Mouse (Mus musculus) stomach, embryonic 14.5 days (tissue): ENCODE data around the gene Ugt2b35. TPM values are rescaled to one million over a fixed set of nuclear protein-coding genes. Genes with fewer than 3 reads are reported as not detected.

ENCODE experiments used
- ATAC-seq: fragments of 200-750 bp; cut with Nextera tagmentation; 2 replicates; pipeline ENCODE4 v1.8.0; 2017; ENCODE audit warnings: low read depth, moderate TSS enrichment; ENCODE audit not compliant: insufficient number of reproducible peaks, insufficient read depth, low FRiP score
- H3K27ac ChIP-seq: fragments of 300-500 bp; sonication (generic); 2 replicates; pipeline ENCODE4 v1.5.1; 2014; ENCODE audit warnings: mild to moderate bottlenecking, low read length, moderate library complexity, mixed read lengths
- H3K27me3 ChIP-seq: fragments of 300-500 bp; sonication (generic); 2 replicates; pipeline ENCODE4 v1.6.1; 2014; ENCODE audit warnings: low read length, control low read depth, mixed read lengths; ENCODE audit not compliant: control insufficient read depth, insufficient read depth
- H3K36me3 ChIP-seq: fragments of 300-500 bp; sonication (generic); 2 replicates; pipeline ENCODE4 v1.6.1; 2014; ENCODE audit warnings: mild to moderate bottlenecking, control low read depth, low read length, moderate library complexity, mixed read lengths; ENCODE audit not compliant: control insufficient read depth, insufficient read depth
- H3K4me1 ChIP-seq: fragments of 300-500 bp; sonication (generic); 2 replicates; pipeline ENCODE4 v1.6.1; 2014; ENCODE audit warnings: low read length, control low read depth, mixed read lengths; ENCODE audit not compliant: control insufficient read depth, insufficient read depth
- H3K4me2 ChIP-seq: fragments of 300-500 bp; sonication (generic); replicated peaks from 2 replicates; pipeline ENCODE4 v1.6.1; 2014; ENCODE audit warnings: low read depth, low read length, control low read depth
- H3K4me3 ChIP-seq: fragments of 300-500 bp; sonication (generic); 2 replicates; pipeline ENCODE4 v1.5.1; 2014; ENCODE audit warnings: low read depth, low read length, control low read depth
- H3K9ac ChIP-seq: fragments of 300-500 bp; sonication (generic); replicated peaks from 2 replicates; pipeline ENCODE4 v1.6.1; 2014; ENCODE audit warnings: low read depth, mild to moderate bottlenecking, control low read depth, low read length, moderate library complexity, mixed read lengths
- H3K9me3 ChIP-seq: fragments of 300-500 bp; sonication (generic); 2 replicates; pipeline ENCODE4 v1.6.1; 2016; ENCODE audit warnings: low read depth, low read length, control low read depth; ENCODE audit not compliant: control insufficient read depth
- WGBS: fragments of 180-500 bp; shearing (Covaris S2); extraction: QIAGEN DNeasy Blood & Tissue Kit; methylation state at CpG from one replicate; pipeline ENCODE4 v1.1.7; 2014; 5-methylcytosine and 5-hydroxymethylcytosine counted together
- polyA plus RNA-seq: library from polyadenylated mRNA; unstranded; fragments of >200 nt; fragmentation: Nextera tagmentation; extraction: Ambion mirVana; gene quantifications from 2 replicates; pipeline ENCODE4 v1.2.1, GENCODE M21; 2014

The Ugt2b35 gene
- polyA plus RNA-seq, 1 experiment from 2014 or later, result 1.1 TPM

GRCm38 (mm10) chr5:87030624-87031023, 30.0 kb downstream of the Ugt2b35 start:
- Histone ChIP-seq H3K9ac (no peak overlapping the region), H3K4me3 (no peak overlapping the region), H3K9me3 (no peaks in the 10 kb centered on the region), H3K4me2 (no peak overlapping the region), H3K27ac (no peak overlapping the region), H3K36me3 (no peaks in the 10 kb centered on the region), H3K4me1 (no peaks in the 10 kb centered on the region), H3K27me3 (no peaks in the 10 kb centered on the region)
- 87% methylated on average over 1 of the region's 1 CpGs for WGBS
- ATAC-seq, result no peak

Other genes starting within 250 kb of the Ugt2b35 start
- 50.6 and 53.4 TPM in 2 replicates for gene Ythdc1, start 196.6 kb upstream of the Ugt2b35 start, polyA plus RNA-seq
- 69.1 and 76.8 TPM in 2 replicates for gene Ugt2b34, start 93.9 kb upstream of the Ugt2b35 start, polyA plus RNA-seq
- gene Ugt2b1, start 74.3 kb upstream of the Ugt2b35 start, polyA plus RNA-seq, result 0.10 TPM in 1 of 2 replicates, not detected in the other
- gene Ugt2b36, start 91.7 kb downstream of the Ugt2b35 start, polyA plus RNA-seq, result 0.72 and 1.1 TPM in 2 replicates
- gene Ugt2b5, start 139.5 kb downstream of the Ugt2b35 start, polyA plus RNA-seq, result not detected in 2 replicates